Mouse (Mus musculus): ENCODE measurements at regions not wholly inside any gene's neighbourhood (a gene's known extent, or its start where the extent isn't known, plus 50 kb on each side); places are given as distances from the start of the nearest gene placed in this dataset.

DNA sequence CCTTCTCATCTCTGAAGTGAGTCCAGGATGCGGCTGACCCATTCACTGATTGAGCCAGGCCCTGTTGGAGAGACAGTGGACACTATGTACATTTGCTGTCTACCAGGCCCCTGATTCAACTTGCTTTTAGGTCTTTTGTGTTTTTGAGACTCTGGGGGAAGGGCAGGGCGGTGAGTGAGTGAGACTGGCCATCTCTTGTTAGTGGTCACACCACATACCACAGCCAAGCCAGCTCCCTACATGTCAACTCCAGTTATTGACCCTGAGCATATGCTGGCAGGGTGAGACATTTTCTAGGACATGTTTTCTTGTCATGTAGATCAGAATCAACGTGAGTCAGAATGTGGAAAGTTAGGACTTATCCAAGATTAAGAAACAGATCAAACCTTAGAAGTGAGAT is 201.8 kb upstream of the Id2 start:
- no peak for DNase-seq (ENCODE audit: low spot score)

DNA sequence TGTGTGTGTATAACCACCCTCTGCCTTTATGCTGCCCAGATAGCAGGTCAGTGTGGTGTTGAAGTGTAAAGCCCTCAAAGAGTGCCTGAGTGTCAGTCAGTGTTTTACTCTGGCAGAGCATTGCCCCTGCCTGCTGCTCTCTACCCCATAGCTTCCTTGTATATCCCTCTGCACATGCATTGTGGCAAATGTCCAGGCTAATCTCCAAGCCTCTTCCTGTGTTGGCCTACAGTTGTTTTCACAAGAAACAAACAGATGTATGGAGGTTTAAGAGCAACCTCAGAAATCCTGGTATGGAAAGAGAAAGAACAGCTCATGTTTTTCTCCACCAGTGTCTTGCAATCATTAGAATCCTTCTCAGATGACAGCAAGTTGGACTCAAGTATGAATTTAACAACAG is 201.0 kb upstream of the Id2 start:
- DNase-seq (ENCODE audit: low spot score): no peak

- no peak for DNase-seq (ENCODE audit: low spot score)
These were observed 199.7 kb upstream of the Id2 start for GRCm38 (mm10) chr12:25296648-25297047.

GRCm38 (mm10) chr12:25294179-25295025 is 197.5 kb upstream of the Id2 start:
- no peak for DNase-seq (ENCODE audit: low spot score)

DNA sequence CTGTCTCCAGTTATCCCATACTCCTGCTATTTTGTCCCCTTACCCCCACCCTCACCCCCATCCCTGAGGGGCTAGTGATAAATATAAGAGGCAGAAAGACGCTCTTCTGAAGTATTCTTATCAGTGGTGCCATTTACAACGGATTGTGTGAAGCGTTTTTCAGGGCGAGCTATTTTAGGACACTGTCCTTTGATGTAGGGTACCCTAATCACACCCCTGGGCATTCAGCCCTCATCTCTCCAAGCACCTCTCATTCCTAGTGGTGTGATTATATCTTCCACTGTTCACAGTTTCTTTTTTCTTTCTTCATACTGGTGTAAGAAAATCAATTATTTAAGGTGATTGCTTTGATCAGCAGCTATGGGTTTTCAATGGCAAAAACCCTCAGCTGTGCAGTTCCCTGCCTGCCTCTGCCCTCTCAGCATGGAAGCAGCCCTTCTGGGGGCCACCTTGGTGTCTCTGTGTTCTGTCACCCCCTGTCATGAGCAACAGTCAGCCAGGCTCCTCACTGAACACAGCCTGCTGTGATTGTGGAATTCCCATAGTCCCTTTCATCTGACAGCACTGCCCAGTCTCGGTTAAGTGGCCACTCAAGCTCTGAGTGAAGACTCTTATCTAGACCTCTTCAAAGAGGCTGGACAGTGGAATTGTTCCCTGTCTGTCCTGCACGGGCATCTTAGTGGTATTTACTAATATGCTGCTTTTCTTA is 196.7 kb upstream of the Id2 start:
- DNase-seq (ENCODE audit: low spot score): no peak

GRCm38 (mm10) chr12:25289381-25289780 is 192.4 kb upstream of the Id2 start:
- no peak for DNase-seq (ENCODE audit: low spot score)

- no peak for DNase-seq (ENCODE audit: low spot score)
These were observed 186.9 kb upstream of the Id2 start for GRCm38 (mm10) chr12:25283808-25284207.

- DNase-seq (ENCODE audit: low spot score): no peak
These were observed 184.5 kb upstream of the Id2 start for GRCm38 (mm10) chr12:25281438-25281837.

DNA sequence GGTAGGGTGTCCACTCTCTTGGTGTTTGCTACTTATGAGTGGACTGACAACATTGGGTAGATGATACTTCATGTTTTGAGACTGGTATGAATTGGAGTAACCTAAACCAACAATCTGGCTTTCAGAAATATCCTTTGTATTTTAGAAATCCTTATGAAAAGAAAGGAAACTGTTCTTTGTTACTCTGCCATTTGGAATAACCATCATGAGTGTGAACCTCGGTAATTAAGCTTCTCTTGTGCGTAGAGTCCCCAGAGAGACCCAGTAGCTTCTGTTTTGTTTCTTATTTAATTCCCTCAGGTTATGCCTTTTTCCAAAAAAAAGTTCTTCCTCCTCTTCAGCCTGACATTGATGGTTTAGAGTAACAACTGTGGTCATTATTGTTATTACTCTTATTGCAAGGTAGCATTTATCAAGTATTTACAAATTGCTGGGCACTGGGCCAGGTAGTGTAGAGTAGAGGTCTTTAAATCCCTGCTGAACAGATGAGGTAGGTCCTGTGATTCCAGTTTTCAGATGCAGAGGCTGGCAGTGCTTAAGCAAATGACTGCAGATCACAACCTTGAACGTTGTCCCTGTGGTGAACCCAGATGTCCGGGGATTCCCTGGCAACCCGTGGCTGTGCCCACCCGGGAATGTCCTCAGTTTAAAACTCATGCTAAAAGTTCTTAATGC is 176.8 kb upstream of the Id2 start:
- no peak for DNase-seq (ENCODE audit: low spot score)

GRCm38 (mm10) chr12:25272752-25273125 is 175.8 kb upstream of the Id2 start:
- no peak for DNase-seq (ENCODE audit: low spot score)

- no peak for DNase-seq (ENCODE audit: low spot score)
These were observed 175.3 kb upstream of the Id2 start for GRCm38 (mm10) chr12:25272114-25272751.

DNA sequence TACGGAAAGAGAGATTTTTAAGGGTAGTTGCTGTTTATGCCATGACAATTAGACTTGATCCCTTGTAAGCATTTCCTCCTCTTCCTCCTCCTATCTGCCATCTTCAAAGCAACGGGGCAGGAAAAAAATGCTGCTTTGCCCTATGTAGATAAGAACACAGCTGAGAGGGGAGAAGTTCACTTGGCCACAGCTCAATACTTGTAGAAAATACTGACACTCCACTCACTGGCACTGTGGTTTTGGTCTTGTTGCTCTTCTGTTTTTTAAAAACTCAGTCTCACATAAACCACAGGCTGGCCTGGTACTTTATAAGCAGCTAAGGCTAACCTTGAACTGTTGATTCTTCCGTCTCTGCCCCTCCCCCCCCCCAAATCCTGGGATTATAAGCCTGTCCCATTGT is 172.9 kb upstream of the Id2 start:
- DNase-seq (ENCODE audit: low spot score): no peak

- no peak for DNase-seq (ENCODE audit: low spot score)
These were observed 172.2 kb upstream of the Id2 start for GRCm38 (mm10) chr12:25268871-25269850.

GRCm38 (mm10) chr12:25268323-25268722 is 171.4 kb upstream of the Id2 start:
- no peak for DNase-seq (ENCODE audit: low spot score)

DNA sequence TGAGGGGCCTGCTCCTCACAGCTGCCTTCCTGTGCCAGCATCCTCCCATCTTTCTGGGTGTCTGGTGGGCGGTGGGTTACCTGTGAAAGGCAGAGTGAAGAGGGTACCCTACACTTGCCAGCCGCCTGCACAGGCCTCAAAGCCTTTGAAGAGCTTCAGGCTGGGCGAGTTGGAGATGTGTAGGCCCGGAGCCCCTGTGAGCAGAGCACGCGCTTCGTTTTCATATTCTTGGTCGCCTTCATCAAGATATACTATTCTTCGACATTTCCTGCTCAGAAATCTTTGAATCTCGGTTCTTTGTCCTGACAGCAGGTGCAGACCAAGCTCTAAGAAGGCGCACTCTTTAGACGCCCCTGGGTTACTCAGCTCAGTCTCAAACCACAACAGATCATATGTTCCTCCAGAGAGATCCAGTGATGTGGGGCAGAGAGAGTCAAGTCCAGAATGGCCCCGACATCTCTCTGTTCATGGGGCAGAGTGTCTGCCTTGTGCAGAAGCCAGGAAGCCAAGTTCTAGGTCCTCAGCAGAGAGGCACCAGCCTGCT is 170.7 kb upstream of the Id2 start:
- no peak for DNase-seq (ENCODE audit: low spot score)

DNA sequence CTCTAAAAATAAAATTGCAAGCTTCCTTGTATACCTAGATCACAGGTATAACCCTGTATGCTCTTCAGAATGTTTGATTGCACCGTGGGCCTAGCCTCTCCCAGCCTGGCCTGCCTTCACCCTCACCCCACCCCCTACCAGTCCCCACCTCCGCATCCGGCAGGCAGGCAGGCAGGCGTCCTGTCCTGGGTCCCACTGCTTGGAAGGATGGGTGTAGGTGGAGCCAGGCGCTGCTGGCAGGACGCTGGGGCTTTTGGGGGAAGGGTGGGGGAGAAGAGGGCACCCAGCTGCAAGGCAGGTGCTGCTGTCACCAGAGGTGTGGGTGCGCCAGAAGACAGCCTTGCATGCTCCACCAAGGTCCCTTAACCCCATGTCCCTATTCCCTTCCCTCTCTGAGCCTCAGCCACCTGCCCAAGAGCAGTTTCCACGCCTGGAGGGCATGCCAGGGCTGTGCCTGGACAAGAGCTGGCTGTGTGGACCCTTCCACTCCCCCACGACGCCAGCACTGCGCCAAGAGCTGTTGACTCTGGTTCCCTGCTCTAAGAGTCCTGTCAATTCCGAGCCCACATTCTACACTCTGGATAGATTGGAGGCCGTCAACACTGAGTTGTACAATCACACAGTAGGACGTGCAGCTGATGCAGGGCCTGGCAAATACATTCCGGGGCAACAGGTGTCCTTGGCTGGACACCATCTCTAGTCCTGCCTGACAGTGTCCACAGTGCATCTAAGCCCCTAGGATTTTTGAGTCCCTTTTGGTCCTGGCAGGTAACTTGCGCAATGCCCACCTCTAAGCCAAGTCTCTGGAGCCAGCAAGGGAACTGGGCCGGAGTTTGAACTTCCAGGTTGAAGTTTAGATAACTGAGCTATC is 170.0 kb upstream of the Id2 start:
- DNase-seq (ENCODE audit: low spot score): no peak

- no peak for DNase-seq (ENCODE audit: low spot score)
These were observed 168.9 kb upstream of the Id2 start for GRCm38 (mm10) chr12:25265560-25266525.

DNA sequence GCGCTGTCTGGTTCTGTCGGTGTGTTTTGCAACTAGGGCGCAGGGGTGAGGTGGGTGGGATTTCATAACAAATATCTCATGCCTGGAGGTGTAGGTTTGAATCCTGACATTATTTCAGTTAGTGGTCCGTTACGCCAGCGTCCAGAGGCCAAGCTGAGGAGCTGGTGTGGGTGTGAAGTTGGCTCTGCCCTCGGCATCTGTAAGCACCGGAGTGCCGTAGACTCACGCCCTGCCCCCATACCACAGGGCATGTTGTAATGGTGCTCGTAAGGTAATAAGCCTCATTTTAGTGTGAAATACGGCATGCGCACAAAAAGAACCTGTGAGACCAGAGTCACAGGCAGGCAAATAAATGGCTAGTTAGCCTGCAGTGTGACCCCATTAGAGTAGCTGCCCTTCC is 168.1 kb upstream of the Id2 start:
- no peak for DNase-seq (ENCODE audit: low spot score)

DNA sequence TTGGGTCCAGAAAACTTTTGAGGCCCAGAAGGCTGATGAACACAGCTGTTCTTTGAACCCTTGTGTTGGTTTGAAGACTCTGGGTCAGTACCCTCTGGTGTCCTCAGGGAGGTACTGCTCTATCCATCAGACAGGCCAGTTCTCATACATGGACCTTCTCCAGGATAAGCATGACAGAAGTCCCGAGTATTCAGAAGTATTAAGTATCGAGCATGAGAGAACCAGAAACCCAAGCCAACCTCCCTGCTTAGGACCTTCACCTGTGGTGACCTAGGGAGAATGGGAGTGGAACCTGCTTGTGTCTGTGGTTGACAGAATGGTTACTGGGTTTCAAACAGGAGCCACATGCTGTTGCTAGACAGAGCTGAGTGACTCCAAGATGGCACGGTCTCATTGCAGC is 167.5 kb upstream of the Id2 start:
- no peak for DNase-seq (ENCODE audit: low spot score)
